Mouse (Mus musculus): ENCODE results near the gene Pank4. TPM values are rescaled to one million over a fixed set of nuclear protein-coding genes. Genes with fewer than 3 reads are reported as not detected.

Gene Pank4
- polyA plus RNA-seq, 2 experiments, result 19.5 to 32.5 TPM

DNA sequence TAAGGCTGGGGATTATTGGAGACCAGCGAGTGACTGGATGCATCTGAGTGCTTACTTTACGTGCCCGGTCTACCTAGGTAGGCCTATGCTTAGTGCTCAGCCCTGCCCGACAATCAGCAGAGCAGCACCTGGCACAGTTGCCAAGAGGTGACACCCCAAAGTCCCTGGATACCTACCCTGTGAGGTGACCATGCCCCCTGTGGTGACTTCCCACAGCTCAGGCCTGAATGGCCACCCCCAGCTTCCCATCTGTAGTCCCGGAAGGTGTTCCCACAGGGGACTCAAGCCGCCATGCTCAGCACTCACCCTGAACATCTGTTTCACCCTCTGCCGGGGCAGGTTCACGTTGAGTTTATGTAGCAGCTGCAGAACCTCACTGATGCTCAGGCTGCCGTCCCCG is 42.4 kb downstream of the Pank4 start:
- no peak for ATAC-seq (ENCODE audit: insufficient read depth)
- DNase-seq (ENCODE audit: low read depth in 3 of 3, low spot score in 3 of 3), result no peak
- Histone ChIP-seq H3K4me2 (ENCODE audit: low read depth) (no peak overlapping the region), H3K27ac (no peak overlapping the region), H3K9ac (replicated peaks) (no peak overlapping the region), H3K9me3 (ENCODE audit: control insufficient read depth, low read length) (no peaks in the 10 kb centered on the region), H3K36me3 (replicated peaks; ENCODE audit: control insufficient read depth, insufficient read depth, low read depth) (no peaks in the 10 kb centered on the region), H3K4me1 (replicated peaks; ENCODE audit: control insufficient read depth in 2 of 2, insufficient read depth in 2 of 2, low read length in 1 of 2) (no peaks in the 10 kb centered on the region), H3K4me3 (ENCODE audit: insufficient read depth in 1 of 2, low read depth in 2 of 2, low read length in 2 of 2) (no peak overlapping the region), H3K27me3 (ENCODE audit: control insufficient read depth, insufficient read depth, low read length) (no peaks in the 10 kb centered on the region)
- 48% methylated on average over 10 of the region's 10 CpGs for WGBS (ENCODE audit: insufficient replicate concordance)
- TF ChIP-seq CTCF (IDR thresholded peaks at IDR 0.05; ENCODE audit: low read depth) (no peak), EP300 (IDR thresholded peaks at IDR 0.05; ENCODE audit: low read depth) (no peak)

GRCm38 (mm10) chr4:155007641-155008040 is 43.7 kb downstream of the Pank4 start:
- H3K4me3 ChIP-seq (ENCODE audit: insufficient read depth in 1 of 2, low read depth in 2 of 2, low read length in 2 of 2), result no peak overlapping the region
- WGBS (ENCODE audit: insufficient replicate concordance), result 69% methylated on average over 3 of the region's 3 CpGs
- no peak for DNase-seq (ENCODE audit: low read depth in 3 of 3, low spot score in 3 of 3)
- no peak for TF ChIP-seq EP300 (IDR thresholded peaks at IDR 0.05; ENCODE audit: low read depth)
- TF ChIP-seq CTCF (IDR thresholded peaks at IDR 0.05; ENCODE audit: low read depth), result no peak
- H3K9ac ChIP-seq (replicated peaks), result no peak overlapping the region
- no peak for ATAC-seq (ENCODE audit: insufficient read depth)
- no peaks in the 10 kb centered on the region for H3K9me3 ChIP-seq (ENCODE audit: control insufficient read depth, low read length)
- H3K27me3 ChIP-seq (ENCODE audit: control insufficient read depth, insufficient read depth, low read length), result no peaks in the 10 kb centered on the region
- no peaks in the 10 kb centered on the region for H3K4me1 ChIP-seq (replicated peaks; ENCODE audit: control insufficient read depth in 2 of 2, insufficient read depth in 2 of 2, low read length in 1 of 2)
- no peak overlapping the region for H3K27ac ChIP-seq
- no peak overlapping the region for H3K4me2 ChIP-seq (ENCODE audit: low read depth)
- no peaks in the 10 kb centered on the region for H3K36me3 ChIP-seq (replicated peaks; ENCODE audit: control insufficient read depth, insufficient read depth, low read depth)

- Histone ChIP-seq H3K4me2 (ENCODE audit: low read depth) (no peak overlapping the region), H3K4me1 (replicated peaks; ENCODE audit: control insufficient read depth in 2 of 2, insufficient read depth in 2 of 2, low read length in 1 of 2) (no peaks in the 10 kb centered on the region)
Measured at GRCm38 (mm10) chr4:155008075-155008474, 44.2 kb downstream of the Pank4 start.

DNA sequence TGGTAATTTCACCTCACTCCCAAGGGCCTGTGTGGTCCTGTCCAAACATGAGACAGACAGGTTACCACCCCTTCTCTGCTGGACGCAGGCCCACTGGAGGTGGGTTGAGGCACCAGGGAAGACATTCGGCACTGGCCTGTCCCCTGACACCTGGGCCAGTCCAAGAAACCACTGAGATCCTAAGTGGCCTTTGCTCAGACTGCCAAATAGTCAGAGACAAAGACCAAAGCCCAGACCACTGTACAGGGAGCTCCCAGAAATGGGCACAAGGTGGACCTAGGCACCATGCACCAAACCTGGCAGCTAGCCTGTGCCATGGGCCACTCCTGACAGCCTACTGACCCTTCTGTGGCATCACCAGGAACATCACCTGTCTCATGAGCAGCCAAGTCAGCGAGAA is 45.3 kb downstream of the Pank4 start:
- Histone ChIP-seq H3K27ac (no peak overlapping the region), H3K27me3 (ENCODE audit: control insufficient read depth, insufficient read depth, low read length) (no peaks in the 10 kb centered on the region), H3K4me3 (ENCODE audit: insufficient read depth in 1 of 2, low read depth in 2 of 2, low read length in 2 of 2) (no peak overlapping the region), H3K9me3 (ENCODE audit: control insufficient read depth, low read length) (no peaks in the 10 kb centered on the region), H3K4me1 (replicated peaks; ENCODE audit: control insufficient read depth in 2 of 2, insufficient read depth in 2 of 2, low read length in 1 of 2) (no peaks in the 10 kb centered on the region), H3K9ac (replicated peaks) (no peak overlapping the region), H3K36me3 (replicated peaks; ENCODE audit: control insufficient read depth, insufficient read depth, low read depth) (no peaks in the 10 kb centered on the region), H3K4me2 (ENCODE audit: low read depth) (no peak overlapping the region)
- DNase-seq (ENCODE audit: low read depth in 3 of 3, low spot score in 3 of 3) (no peak), ATAC-seq (ENCODE audit: insufficient read depth) (no peak)
- WGBS (ENCODE audit: insufficient replicate concordance), result 46% methylated on average over 3 of the region's 3 CpGs
- no peak for TF ChIP-seq CTCF (IDR thresholded peaks at IDR 0.05; ENCODE audit: low read depth)
- TF ChIP-seq EP300 (IDR thresholded peaks at IDR 0.05; ENCODE audit: low read depth), result no peak

More at GRCm38 (mm10) chr4:155008075-155008474, 44.2 kb downstream of the Pank4 start:
- Histone ChIP-seq H3K9me3 (ENCODE audit: control insufficient read depth, low read length) (no peaks in the 10 kb centered on the region), H3K4me3 (ENCODE audit: insufficient read depth in 1 of 2, low read depth in 2 of 2, low read length in 2 of 2) (no peak overlapping the region), H3K27me3 (ENCODE audit: control insufficient read depth, insufficient read depth, low read length) (no peaks in the 10 kb centered on the region), H3K27ac (no peak overlapping the region), H3K9ac (replicated peaks) (no peak overlapping the region), H3K36me3 (replicated peaks; ENCODE audit: control insufficient read depth, insufficient read depth, low read depth) (no peaks in the 10 kb centered on the region)
- TF ChIP-seq CTCF (IDR thresholded peaks at IDR 0.05; ENCODE audit: low read depth) (no peak), EP300 (IDR thresholded peaks at IDR 0.05; ENCODE audit: low read depth) (no peak)
- no peak for DNase-seq (ENCODE audit: low read depth in 3 of 3, low spot score in 3 of 3)
- no peak for ATAC-seq (ENCODE audit: insufficient read depth)

DNA sequence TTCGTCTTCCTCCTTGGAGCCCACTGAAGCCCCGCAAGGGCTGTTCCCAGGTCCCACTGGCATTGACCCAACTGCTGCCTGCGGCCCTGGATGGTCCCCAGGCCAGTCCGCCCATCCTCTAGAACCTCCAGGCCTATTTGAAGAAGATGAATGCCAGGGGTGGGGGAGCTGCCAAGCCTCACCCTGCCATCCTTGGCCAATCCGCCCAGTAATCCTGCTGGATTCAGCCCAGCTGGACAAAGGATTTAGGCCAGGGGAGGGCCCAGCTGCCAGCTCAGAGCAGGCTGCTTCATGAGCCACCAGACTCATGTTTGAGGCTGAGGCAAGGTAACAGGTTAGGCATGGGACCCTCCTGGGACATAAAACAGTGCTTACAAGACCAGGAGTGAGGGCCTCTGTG is 46.9 kb downstream of the Pank4 start:
- Histone ChIP-seq H3K9me3 (ENCODE audit: control insufficient read depth, low read length) (no peaks in the 10 kb centered on the region), H3K4me1 (replicated peaks; ENCODE audit: control insufficient read depth in 2 of 2, insufficient read depth in 2 of 2, low read length in 1 of 2) (no peaks in the 10 kb centered on the region), H3K9ac (replicated peaks) (no peak overlapping the region), H3K27ac (no peak overlapping the region), H3K36me3 (replicated peaks; ENCODE audit: control insufficient read depth, insufficient read depth, low read depth) (no peaks in the 10 kb centered on the region), H3K4me2 (ENCODE audit: low read depth) (no peak overlapping the region), H3K4me3 (ENCODE audit: insufficient read depth in 1 of 2, low read depth in 2 of 2, low read length in 2 of 2) (no peak overlapping the region), H3K27me3 (ENCODE audit: control insufficient read depth, insufficient read depth, low read length) (no peaks in the 10 kb centered on the region)
- WGBS (ENCODE audit: insufficient replicate concordance), result 69% methylated on average over 5 of the region's 5 CpGs
- no peak for DNase-seq (ENCODE audit: low read depth in 3 of 3, low spot score in 3 of 3)
- no peak for ATAC-seq (ENCODE audit: insufficient read depth)
- no peak for TF ChIP-seq CTCF (IDR thresholded peaks at IDR 0.05; ENCODE audit: low read depth)
- TF ChIP-seq EP300 (IDR thresholded peaks at IDR 0.05; ENCODE audit: low read depth), result no peak
